Mouse (Mus musculus): Measurements from ENCODE around the gene Epb41. TPM values are rescaled to one million over a fixed set of nuclear protein-coding genes. Genes with fewer than 3 reads are reported as not detected.

Gene Epb41
- polyA plus RNA-seq, 1 experiment from 2014 or later: 95.5 TPM

DNA sequence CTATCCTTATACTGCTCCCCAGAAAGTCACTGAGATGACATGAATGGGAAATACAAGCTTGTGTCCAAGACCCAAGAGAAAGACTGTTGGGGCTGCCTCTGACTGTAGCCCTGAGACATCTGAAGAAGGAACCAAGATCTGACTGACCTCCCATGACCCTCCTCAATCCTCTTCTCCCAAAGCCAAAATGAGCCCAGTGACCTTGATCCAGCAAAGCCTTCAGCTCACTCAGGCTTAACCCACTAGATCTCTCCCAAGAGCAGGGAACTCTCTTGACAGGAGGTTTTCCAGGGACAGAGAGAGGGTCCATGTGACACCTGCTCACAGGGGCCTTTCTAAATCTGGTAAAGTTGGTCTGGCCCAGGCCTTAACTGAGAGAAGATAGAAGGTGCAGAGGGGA lies 17.8 kb downstream of the Epb41 start:
- Histone ChIP-seq H3K4me3 (no peak overlapping the region), H3K36me3 (no peaks in the 10 kb centered on the region), H3K27ac (replicated peaks) (no peak overlapping the region), H3K27me3 (no peaks in the 10 kb centered on the region), H3K4me2 (no peak overlapping the region), H3K9me3 (no peaks in the 10 kb centered on the region), H3K9ac (no peak overlapping the region), H3K4me1 (replicated peaks) (no peaks in the 10 kb centered on the region)
- ATAC-seq (ENCODE audit: low read depth): no peak

DNA sequence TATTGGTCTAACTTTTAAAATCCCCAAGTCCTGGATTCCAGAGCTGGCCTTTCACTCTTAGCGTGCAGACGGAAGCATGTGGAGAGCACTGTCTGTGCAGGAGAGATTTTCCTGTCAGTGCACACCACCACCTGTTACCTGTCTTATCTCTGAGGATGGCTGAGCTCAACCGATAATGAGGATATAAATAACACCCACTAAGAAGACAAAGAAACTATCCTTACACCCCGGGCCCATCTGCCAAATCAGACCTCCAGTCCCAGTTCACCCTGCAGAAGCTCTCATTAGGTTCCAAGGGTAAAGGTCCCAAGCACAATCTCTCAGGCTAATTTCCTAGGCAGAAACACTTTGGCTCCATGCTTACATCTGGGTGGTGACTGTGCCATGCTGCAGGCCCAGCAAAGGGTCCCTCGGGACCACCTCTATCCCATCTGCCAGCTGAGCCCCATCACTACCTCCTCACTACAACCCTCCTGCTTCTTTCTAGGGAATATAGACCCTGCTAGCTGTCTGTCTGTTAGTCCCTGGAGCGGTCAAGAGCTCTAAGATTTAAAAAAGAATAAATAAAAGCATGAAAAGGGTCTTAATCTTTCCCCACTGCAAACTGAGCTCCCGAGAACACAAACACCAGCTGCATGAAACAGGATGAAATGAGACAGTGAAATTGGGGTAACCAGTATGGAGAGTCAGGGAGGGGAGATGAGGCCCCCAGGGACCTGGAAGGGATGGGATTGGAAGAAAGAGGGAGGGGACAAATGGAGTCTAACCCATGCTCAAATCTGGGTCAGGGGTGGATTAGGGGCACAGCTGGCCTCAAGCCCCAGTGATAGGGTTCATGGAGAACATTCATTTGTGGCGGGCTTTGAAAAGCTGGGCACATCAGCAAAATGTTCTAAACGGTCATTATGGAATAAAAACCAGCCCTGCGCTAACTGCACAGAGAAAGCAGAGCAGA lies 23.5 kb downstream of the Epb41 start:
- Histone ChIP-seq H3K4me1 (replicated peaks) (peaks cover 35% of the 10 kb centered on the region), H3K27me3 (no peaks in the 10 kb centered on the region), H3K9me3 (no peaks in the 10 kb centered on the region), H3K36me3 (no peaks in the 10 kb centered on the region), H3K4me2 (no peak overlapping the region; the same call in 1 of the 2 replicates), H3K27ac (replicated peaks) (peak overlapping the region; percentile 52), H3K4me3 (no peak overlapping the region), H3K9ac (0 out of 2 replicates have a peak overlapping the region, but pooled peaks have one; percentile 8)
- ATAC-seq (ENCODE audit: low read depth): no peak
- WGBS: 40% methylated on average over 10 of the region's 10 CpGs

DNA sequence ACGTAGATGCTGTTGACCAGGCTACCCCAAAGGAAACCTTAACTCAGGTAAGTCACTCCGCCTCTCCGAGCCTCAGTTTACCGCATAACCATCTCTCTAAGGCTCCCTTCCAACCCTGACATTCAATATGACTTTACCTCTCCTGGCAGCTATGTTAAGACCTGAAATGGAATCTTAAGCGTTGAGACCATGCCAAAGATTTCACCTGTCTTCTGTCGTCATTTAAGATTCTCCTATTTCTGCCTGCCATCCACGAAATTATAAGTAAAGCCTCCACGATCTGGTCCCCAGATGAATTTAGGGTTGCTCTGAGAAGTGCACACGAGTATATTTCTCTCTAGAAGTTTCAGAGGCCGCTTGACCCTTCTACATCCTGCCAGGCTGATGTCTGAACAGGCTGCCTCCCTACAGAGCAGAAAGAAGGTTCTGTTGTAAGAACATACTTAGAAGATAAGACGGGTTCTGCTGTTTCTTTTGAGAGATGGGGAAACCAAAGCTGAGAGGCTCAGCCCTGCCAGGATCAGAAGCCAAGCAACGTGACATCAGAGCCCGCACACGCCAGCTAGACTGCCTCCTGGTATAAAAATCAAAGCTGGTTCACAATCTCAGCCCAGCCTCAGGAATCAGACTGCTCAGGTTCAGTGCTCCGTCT lies 25.4 kb downstream of the Epb41 start:
- Histone ChIP-seq H3K4me1 (replicated peaks) (peaks cover 52% of the 10 kb centered on the region), H3K4me2 (peak overlapping the region; percentile 56), H3K36me3 (no peaks in the 10 kb centered on the region), H3K9ac (peak overlapping the region; percentile 61), H3K4me3 (peak overlapping the region; percentile 99), H3K27me3 (no peaks in the 10 kb centered on the region), H3K27ac (replicated peaks) (peak overlapping the region; percentile 7), H3K9me3 (no peaks in the 10 kb centered on the region)
- no peak for ATAC-seq (ENCODE audit: low read depth)
- WGBS: 12% methylated on average over 15 of the region's 15 CpGs

DNA sequence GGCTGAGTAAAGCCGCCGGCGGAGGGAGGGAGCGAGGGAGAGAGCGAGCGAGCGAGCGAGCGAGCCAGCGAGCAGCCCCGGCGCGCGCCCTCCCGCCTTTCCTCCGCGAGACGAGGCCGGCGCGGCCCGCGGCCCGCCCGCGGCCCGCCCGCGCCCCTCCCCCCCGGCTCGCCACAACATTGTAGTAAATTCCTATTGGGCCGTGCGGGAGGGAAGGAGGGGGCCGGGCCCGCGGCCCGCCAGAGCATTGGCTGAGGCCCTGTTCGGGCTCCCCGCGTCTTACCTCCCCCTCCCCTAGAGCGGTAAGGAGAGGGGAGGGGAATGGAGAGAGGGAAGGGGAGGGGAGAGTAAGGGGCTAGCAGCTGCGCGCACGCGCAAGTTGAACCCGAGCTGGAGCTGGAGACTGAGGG lies 26.1 kb downstream of the Epb41 start:
- peak overlapping the region; percentile 99 for H3K27ac ChIP-seq (replicated peaks)
- no peaks in the 10 kb centered on the region for H3K36me3 ChIP-seq
- peak overlapping the region; percentile 74 for H3K4me2 ChIP-seq
- H3K4me3 ChIP-seq: peak overlapping the region; percentile 99
- peak overlapping the region; percentile 99 for H3K9ac ChIP-seq
- peak; percentile 98 for ATAC-seq (ENCODE audit: low read depth)
- peaks cover 59% of the 10 kb centered on the region for H3K4me1 ChIP-seq (replicated peaks)
- 0% methylated on average over 25 of the region's 46 CpGs for WGBS
- no peaks in the 10 kb centered on the region for H3K9me3 ChIP-seq
- no peaks in the 10 kb centered on the region for H3K27me3 ChIP-seq

DNA sequence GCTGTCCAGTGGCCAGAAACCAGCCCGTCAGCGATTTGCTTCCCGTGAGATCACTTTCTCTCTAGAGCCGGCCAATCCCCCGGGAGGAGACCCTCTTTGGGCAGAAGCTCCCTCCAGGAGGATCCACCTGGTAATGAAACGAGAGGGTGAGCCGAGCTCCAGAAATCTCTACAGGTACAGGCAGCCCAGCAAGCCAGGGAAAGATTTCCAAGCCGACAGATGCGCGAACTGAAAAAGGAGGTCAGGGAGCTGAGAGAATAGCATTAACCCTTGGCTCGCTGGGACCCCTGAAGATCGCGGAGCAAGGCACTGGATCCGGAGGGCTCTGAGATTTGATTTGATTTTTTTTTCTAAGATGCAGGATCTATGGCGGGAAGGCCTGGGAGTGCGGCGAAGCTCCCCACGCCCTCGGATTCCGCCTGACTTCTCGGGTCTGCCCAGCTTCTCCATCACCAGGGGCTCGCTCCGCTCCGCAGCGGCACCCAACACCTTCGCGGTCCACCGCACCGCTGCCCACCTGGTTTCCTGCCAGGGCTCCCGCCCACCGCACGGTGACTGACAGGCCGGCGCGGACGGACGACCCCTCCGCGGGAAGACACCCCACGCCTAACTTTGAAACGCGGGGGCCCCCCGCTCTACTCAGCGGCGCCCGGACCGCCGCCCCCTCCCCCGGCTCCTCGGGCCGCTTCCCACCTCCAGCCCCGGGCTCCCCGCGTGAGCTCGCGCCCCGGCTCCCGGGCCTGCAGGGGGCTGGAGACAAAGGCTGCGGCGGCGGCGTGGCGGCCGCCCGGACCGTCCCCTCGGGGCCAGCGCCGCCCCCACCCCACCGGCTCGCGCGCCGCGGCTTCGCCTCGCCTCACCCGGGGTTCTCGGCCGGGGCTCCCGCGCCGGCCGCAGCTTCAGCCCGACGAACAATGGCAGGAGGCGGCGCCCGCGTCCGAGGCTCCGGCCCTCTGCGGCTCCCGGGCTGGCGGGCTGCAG lies 26.8 kb downstream of the Epb41 start:
- peak; percentile 68 for ATAC-seq (ENCODE audit: low read depth)
- under 1% methylated on average over 90 of the region's 95 CpGs for WGBS
- peak overlapping the region; percentile 99 for H3K27ac ChIP-seq (replicated peaks)
- H3K9ac ChIP-seq: peak overlapping the region; percentile 99
- peaks cover 66% of the 10 kb centered on the region for H3K4me1 ChIP-seq (replicated peaks)
- H3K36me3 ChIP-seq: no peaks in the 10 kb centered on the region
- peak overlapping the region; percentile 99 for H3K4me3 ChIP-seq
- H3K9me3 ChIP-seq: no peaks in the 10 kb centered on the region
- peak overlapping the region; percentile 74 for H3K4me2 ChIP-seq
- no peaks in the 10 kb centered on the region for H3K27me3 ChIP-seq

DNA sequence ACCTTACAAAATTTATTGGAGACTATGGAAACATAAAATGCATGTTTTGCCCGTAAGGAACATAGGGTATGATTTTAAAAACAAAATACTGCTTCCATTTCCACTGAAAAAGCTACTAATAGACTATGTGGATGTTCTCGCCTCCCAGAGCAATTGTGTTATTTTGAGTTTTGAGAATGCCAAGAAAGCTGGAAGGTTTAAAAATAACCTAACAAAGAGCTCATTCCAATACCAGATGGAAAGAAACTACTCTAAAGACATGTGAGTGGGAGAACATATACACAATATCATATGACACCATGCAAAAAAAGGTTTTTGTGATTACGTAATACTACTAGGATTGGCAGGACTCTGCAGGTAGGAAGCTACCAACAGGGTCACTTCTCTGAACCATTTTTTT lies 31.4 kb downstream of the Epb41 start:
- Histone ChIP-seq H3K36me3 (no peaks in the 10 kb centered on the region), H3K4me3 (no peak overlapping the region), H3K27me3 (no peaks in the 10 kb centered on the region), H3K27ac (replicated peaks) (no peak overlapping the region), H3K4me1 (replicated peaks) (peaks cover 77% of the 10 kb centered on the region), H3K9ac (peak overlapping the region; percentile 18; the same call in 1 of the 2 replicates), H3K4me2 (peak overlapping the region; percentile 17; the same call in 1 of the 2 replicates), H3K9me3 (no peaks in the 10 kb centered on the region)
- 91% methylated on average over 3 of the region's 3 CpGs for WGBS
- ATAC-seq (ENCODE audit: low read depth): no peak

DNA sequence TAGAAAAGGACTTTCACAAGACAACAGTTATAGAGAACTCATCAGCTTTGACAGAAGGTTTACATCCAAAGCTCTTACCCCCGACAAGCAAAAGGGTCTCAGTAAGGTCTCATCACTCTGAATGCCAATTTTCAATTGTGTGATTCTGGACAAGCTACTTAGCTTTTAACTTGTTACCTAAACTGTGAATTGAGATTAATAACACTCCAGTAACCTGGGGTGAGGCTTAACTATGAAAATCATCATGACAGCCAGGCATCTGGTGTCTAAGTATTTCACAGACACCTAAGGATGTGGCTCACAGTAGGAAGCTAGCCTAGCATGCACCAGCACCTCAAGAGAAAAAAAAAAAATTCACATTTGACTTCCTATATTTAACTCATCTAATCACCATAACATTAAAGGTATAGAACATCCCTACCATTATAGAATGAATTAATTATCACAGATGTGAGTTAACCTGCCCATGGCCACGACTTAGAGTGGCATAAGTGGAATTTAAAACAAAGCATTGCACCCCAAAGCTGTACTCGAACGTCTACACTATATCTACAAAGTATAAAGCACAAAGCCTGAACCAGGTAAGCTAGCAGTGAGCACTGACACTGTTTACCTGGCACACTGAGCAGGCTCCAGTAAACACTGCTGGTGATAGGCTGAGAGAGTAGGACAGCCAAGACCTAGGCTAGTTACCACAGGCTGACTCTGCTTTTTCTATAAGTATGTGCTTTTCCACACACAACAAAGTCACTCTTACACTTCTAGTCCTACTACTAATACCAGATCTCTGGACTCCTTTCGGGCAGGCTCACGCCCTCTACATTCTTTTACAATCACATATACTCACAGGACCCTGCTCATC lies 33.4 kb downstream of the Epb41 start:
- Histone ChIP-seq H3K4me2 (no peak overlapping the region), H3K4me1 (replicated peaks) (peaks cover 86% of the 10 kb centered on the region), H3K27ac (replicated peaks) (peak overlapping the region; percentile 30; the same call in 1 of the 2 replicates), H3K4me3 (no peak overlapping the region), H3K9ac (no peak overlapping the region), H3K27me3 (no peaks in the 10 kb centered on the region), H3K9me3 (no peaks in the 10 kb centered on the region), H3K36me3 (no peaks in the 10 kb centered on the region)
- ATAC-seq (ENCODE audit: low read depth): no peak
- WGBS: 81% methylated on average over 6 of the region's 6 CpGs

DNA sequence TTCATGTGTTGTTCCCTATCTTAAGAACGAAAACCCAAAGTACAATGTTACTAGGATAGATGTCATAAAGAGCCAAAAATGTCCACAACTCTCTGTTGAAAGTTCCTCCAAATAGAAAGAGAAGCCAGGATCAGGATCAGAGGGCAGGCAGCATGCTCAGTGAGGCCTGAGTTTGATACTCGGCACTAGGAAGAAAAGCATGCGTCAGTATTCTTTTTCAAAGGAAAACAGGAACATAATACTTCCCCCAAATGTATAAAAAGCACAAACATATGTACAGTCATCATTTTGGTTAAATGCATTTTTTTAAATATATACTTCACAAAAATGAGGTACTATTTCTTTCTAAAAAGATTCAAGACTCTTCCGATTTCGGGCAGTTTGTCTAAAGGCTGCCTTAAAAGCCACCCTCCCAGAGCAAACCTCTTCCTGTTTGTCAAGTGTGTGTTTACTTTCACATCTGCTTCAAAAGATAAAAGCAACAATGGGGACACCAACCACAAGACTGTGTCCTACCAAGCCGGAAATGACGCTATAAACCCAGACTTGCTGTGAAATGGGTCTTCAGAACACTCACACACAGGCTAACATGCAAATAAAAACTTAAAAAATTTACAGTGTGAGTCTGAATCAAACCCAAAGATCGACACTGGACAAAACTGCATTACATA lies 35.0 kb downstream of the Epb41 start:
- Histone ChIP-seq H3K4me1 (replicated peaks) (peaks cover 72% of the 10 kb centered on the region), H3K27ac (replicated peaks) (peak overlapping the region; percentile 46), H3K27me3 (no peaks in the 10 kb centered on the region), H3K36me3 (no peaks in the 10 kb centered on the region), H3K9me3 (no peaks in the 10 kb centered on the region), H3K9ac (no peak overlapping the region), H3K4me3 (no peak overlapping the region), H3K4me2 (no peak overlapping the region)
- WGBS: 83% methylated on average over 8 of the region's 8 CpGs
- ATAC-seq (ENCODE audit: low read depth): no peak

DNA sequence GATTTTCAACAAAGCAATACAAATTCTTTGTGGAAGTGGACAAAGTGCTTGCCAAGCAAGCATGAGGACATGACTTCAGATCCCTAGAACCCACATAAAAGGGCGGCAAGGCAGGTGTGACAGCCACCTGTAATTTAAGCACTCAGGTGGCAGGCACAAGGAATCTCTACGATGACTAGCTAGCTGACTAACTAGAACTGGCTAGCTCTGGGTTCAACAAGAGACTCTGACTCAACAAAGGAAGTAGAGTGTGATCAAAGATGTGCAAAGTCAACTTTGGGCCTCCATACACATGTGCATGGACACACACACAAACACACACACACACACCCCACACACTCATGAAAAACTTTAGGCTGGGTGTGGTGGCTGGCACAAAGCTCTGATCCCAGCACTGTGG lies 35.6 kb downstream of the Epb41 start:
- Histone ChIP-seq H3K27me3 (no peaks in the 10 kb centered on the region), H3K9ac (no peak overlapping the region), H3K36me3 (no peaks in the 10 kb centered on the region), H3K4me3 (no peak overlapping the region), H3K27ac (replicated peaks) (peak overlapping the region; percentile 46), H3K4me2 (no peak overlapping the region), H3K9me3 (no peaks in the 10 kb centered on the region), H3K4me1 (replicated peaks) (peaks cover 67% of the 10 kb centered on the region)
- 88% methylated on average over 2 of the region's 2 CpGs for WGBS
- ATAC-seq (ENCODE audit: low read depth): no peak

DNA sequence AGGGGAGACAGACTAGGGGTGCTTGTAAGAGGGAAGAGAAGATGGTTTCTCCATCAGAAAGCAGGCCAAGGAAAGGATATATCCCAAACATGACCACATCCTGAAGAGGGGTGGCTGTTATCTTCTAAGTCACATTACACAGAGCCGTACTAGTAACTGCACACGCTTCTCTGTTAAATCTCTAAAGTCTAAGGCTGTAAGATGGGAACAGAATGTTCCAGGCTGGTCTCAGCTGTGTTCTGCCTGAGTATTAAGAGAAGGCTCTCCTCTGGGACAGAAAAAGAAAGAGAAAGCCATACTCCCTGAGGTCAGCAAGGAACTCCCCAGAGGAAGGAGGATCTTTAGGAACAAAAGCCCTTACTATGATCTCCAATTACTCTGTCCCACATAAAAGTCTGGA lies 36.3 kb downstream of the Epb41 start:
- Histone ChIP-seq H3K27me3 (no peaks in the 10 kb centered on the region), H3K4me3 (no peak overlapping the region), H3K4me2 (no peak overlapping the region), H3K9ac (no peak overlapping the region), H3K4me1 (replicated peaks) (peaks cover 66% of the 10 kb centered on the region), H3K27ac (replicated peaks) (peak overlapping the region; percentile 67), H3K36me3 (no peaks in the 10 kb centered on the region), H3K9me3 (no peaks in the 10 kb centered on the region)
- WGBS: 64% methylated on average over 2 of the region's 2 CpGs
- ATAC-seq (ENCODE audit: low read depth): no peak
